In genomic region chr15:84086775-84087174, GRCm38 (mm10) we compare ENCODE assay signal across 33 mouse cellular contexts. TPM values are rescaled to one million over a fixed set of nuclear protein-coding genes. Genes with fewer than 3 reads are reported as not detected.
"Had no signal": no experiment of that assay in that cellular context is flagged by ENCODE, and none has a peak within 500 bp of the region (broad histone marks: within the 10 kb centered on the region; RNA-seq: fewer than 3 reads in every experiment).

No protein-coding gene starts in this region.

- H3K4me1 ChIP-seq: limb, embryonic 13.5 days; liver, embryonic 13.5 days; midbrain, embryonic 15.5 days; stomach, embryonic 15.5 days had no signal

- H3K9me3 ChIP-seq: limb, embryonic 13.5 days; liver, embryonic 13.5 days; midbrain, embryonic 12.5 days; midbrain, embryonic 15.5 days; neural tube, embryonic 13.5 days; stomach, embryonic 15.5 days had no signal

- ATAC-seq: midbrain, embryonic 15.5 days had no signal

- H3K4me2 ChIP-seq: limb, embryonic 13.5 days; liver, embryonic 13.5 days; midbrain, embryonic 12.5 days; midbrain, embryonic 15.5 days; neural tube, embryonic 13.5 days; stomach, embryonic 15.5 days had no signal

- H3K4me3 ChIP-seq: layer of hippocampus, adult 2 months; limb, embryonic 13.5 days; liver, embryonic 13.5 days; midbrain, embryonic 12.5 days; midbrain, embryonic 15.5 days; myocyte; neural tube, embryonic 13.5 days; stomach, embryonic 15.5 days had no signal

- H3K36me3 ChIP-seq: limb, embryonic 13.5 days; liver, embryonic 13.5 days; midbrain, embryonic 12.5 days; stomach, embryonic 15.5 days had no signal

- H3K27ac ChIP-seq: kidney, postnatal 0 days; layer of hippocampus, adult 2 months; limb, embryonic 13.5 days; liver, embryonic 13.5 days; midbrain, embryonic 12.5 days; midbrain, embryonic 15.5 days; neural tube, embryonic 13.5 days; stomach, embryonic 15.5 days had no signal

- H3K27me3 ChIP-seq: liver, embryonic 13.5 days; midbrain, embryonic 12.5 days; midbrain, embryonic 15.5 days; neural tube, embryonic 13.5 days; stomach, embryonic 15.5 days had no signal

- DNase-seq: kidney, adult 2 months; kidney, postnatal 25 days; left cerebral cortex, postnatal 4 days; liver, embryonic 13.5 days; lung, adult 2 months; lung, postnatal 14 days; right cerebral cortex, adult 18-20 months; right cerebral cortex, postnatal 14 days; right cerebral cortex, postnatal 4 days; thymus, adult 18-20 months; thymus, postnatal 36 days had no signal

- H3K9ac ChIP-seq: limb, embryonic 13.5 days; liver, embryonic 13.5 days; midbrain, embryonic 12.5 days; midbrain, embryonic 15.5 days; neural tube, embryonic 13.5 days; stomach, embryonic 15.5 days had no signal

RNA-seq across cellular contexts. Expression of gene Sult4a1, which starts 18.8 kb away (rescaled TPM):
- total RNA-seq: liver, adult 2 months; megakaryocyte progenitor cell, adult 5-6 weeks; megakaryocyte-erythroid progenitor cell, adult 5-6 weeks; neutrophil, adult 5-6 weeks had no signal
- polyA plus RNA-seq: liver, adult 2 months; myocyte had no signal

RNA-seq across cellular contexts. Expression of gene Efcab6, which starts 21.6 kb away (rescaled TPM):
- total RNA-seq: liver, adult 2 months; megakaryocyte progenitor cell, adult 5-6 weeks; megakaryocyte-erythroid progenitor cell, adult 5-6 weeks; neutrophil, adult 5-6 weeks had no signal
- polyA plus RNA-seq: kidney, embryonic 14.5 days; large intestine, adult 2 months; liver, adult 2 months; liver, embryonic 13.5 days; liver, embryonic 16.5 days; midbrain, embryonic 12.5 days; myocyte had no signal

RNA-seq across cellular contexts. Expression of gene Pnpla5, which starts 36.2 kb away (rescaled TPM):
- total RNA-seq: layer of hippocampus, adult 2 months; layer of hippocampus, postnatal 14 days; left cerebral cortex, adult 8-10 months; left cerebral cortex, postnatal 14 days; left cerebral cortex, postnatal 4 days; megakaryocyte progenitor cell, adult 5-6 weeks; megakaryocyte-erythroid progenitor cell, adult 5-6 weeks; monocyte, adult 5-6 weeks; neutrophil, adult 5-6 weeks had no signal
- polyA plus RNA-seq: kidney, embryonic 14.5 days; kidney, postnatal 0 days; limb, embryonic 13.5 days; liver, embryonic 13.5 days; lung, embryonic 16.5 days; midbrain, embryonic 12.5 days; midbrain, embryonic 15.5 days; myocyte; neural tube, embryonic 13.5 days; stomach, embryonic 15.5 days; testis, adult 2 months; urinary bladder, adult 2 months had no signal
